Mouse (Mus musculus) thymus, postnatal 25 days (tissue): ENCODE data around the gene Syk.

Experiments used
- DNase-seq: peaks from one replicate; pipeline ENCODE4 v3.0.0; 2022

The Syk gene

GRCm38 (mm10) chr13:52654081-52654829 lies 71.3 kb downstream of the Syk start:
- DNase-seq: no peak

GRCm38 (mm10) chr13:52654830-52655308 lies 71.9 kb downstream of the Syk start:
- DNase-seq: no peak

- DNase-seq: no peak
These were observed 75.0 kb downstream of the Syk start for GRCm38 (mm10) chr13:52657966-52658365.

- peak; percentile 68 for DNase-seq
These were observed 75.5 kb downstream of the Syk start for GRCm38 (mm10) chr13:52658477-52658876.

DNA sequence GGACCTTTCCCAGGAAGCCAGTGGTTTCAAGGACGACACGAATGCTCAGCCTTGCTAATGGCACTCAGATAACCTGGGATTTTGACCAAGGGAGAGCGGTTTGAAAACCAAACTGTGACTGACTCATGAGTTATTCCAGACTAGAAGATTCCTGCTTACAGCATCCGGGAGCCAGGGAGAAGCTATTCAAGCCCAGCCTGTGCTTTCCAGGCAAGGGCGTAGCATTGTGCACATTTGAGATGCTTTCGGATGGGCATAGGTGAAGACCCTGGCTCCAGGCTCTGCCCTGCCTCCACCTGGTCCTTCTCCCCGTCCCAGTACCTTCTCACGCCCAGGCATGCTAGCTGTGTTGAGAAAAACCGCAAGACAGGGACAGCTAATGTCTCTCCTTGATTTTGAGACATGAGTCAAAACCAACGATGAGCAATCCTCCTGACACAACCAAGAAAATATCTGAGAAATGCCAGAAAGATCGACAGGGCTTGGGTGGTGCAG lies 76.2 kb downstream of the Syk start:
- DNase-seq: no peak

GRCm38 (mm10) chr13:52669889-52670288 lies 86.9 kb downstream of the Syk start:
- peak; percentile 17 for DNase-seq

DNA sequence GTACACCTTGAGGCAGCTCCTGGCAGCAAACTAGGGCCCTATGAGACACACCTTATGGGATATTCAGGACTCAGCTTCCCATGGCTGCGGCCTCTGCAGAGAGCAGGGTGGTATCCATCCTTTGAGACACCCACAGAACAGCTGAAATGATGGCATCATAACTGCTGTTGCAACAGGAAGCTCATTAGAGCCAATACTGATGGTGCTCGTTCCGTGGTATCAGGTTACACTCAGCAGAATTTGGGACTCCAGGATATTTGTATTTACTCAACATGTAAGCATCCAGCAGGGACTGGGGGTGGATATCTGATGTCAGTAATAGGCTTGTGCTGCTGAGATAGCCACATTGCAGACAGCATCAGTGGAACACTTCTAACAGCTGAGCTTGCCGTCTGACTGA lies 90.3 kb downstream of the Syk start:
- no peak for DNase-seq

DNA sequence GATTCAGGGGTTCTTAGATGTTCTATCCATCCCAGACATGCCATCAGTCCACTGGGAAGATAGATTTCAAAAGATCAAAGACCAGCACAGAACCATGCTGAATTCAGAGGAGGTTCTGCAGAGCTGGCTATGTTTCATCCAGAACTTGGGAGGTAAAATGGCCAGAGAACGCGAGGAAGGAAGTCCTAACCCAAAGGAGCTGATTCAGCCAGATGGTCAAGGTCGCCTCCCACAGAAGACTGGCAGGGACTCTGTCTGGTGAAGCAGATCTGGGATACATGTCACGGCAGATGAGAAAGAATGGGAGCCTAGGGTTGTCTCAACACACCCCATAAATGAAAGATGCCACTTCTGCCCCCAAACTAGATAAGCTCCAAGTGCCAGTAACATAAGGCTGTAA lies 90.9 kb downstream of the Syk start:
- no peak for DNase-seq

DNA sequence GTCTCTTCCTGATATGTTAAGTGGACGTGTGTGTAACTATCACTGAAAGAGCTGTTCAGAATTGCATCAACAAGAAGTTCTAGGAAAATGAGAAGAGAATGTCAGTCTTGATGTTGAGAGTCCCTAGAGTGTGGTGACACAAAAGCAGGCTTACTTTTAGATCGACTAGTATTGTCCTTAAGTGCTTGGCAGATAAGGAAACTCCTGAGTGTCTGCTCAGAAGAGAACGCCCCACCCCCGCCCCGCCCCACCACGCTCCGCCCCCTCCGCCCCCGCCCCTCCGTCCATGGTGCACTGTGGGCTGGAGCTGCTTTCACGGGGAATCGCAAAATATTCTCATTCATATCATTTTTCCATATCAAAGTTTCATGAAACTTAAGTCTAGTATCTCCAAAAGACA lies 91.9 kb downstream of the Syk start:
- DNase-seq: no peak

GRCm38 (mm10) chr13:52675526-52676294 lies 92.7 kb downstream of the Syk start:
- DNase-seq: no peak

- no peak for DNase-seq
These were observed 93.9 kb downstream of the Syk start for GRCm38 (mm10) chr13:52676671-52677445.

- DNase-seq: no peak
These were observed 96.9 kb downstream of the Syk start for GRCm38 (mm10) chr13:52679906-52680305.

GRCm38 (mm10) chr13:52682107-52682506 lies 99.1 kb downstream of the Syk start:
- peak; percentile 23 for DNase-seq

DNA sequence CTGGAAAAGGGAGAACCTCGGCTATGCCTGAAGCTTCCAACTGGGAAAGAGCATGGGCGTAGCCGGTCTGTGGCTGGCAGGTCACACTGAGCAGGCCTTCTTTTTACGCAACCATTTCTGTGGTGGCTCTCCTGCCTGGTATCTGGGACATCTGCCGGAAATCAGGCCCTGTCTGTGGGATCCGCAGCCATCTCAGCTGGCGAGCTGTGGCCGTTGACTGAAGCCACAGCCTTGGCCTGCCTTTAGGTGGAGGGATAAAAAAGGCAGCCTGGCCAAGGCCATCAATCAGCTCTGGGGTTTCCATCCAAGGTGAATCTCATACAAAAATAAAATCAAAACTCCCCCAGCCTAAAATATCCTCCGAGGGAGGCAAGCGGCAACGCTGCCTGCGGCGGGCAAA lies 107.5 kb downstream of the Syk start:
- DNase-seq: no peak

DNA sequence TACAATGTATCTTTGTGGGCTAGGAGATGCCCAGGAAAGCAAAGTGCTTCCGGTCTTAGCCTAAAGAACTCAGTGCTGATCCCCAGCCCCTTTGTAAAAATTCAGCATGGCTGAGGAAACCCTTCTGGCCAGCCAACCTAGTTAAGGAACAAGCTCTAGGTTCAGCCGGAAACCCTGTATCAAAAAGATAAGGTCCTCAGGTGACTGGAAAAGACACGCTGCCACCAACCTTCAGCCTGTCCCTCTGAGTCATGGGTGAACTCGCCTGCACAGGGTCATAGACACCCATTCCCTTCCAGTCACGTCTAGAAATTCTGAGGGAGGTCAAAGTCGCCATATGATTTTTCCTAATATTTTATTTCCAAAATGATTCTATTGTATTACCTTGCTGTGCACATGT lies 109.3 kb downstream of the Syk start:
- no peak for DNase-seq

DNA sequence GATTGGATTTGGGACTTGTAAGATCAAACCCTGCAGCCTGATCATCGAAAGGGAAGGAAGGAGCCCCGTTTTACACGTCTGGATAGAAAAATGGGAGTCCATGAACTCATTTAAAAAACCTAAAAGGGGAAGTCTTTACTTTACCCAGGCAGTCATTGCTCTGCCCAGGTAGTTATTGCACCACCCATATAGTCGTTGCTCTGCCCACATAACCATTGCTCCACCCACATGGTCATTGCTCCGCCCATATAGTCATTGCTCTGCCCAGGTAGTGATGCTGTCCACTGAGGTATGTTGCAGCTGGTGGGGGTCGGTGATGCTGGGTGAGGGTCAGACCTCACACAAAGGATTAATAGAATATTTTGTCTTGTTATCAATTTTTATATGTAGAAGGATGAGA lies 111.9 kb downstream of the Syk start:
- DNase-seq: no peak
